Mouse (Mus musculus) ovary, adult 2 months (tissue): ENCODE measurements around the gene Map1a. TPM values are rescaled to one million over a fixed set of nuclear protein-coding genes. Genes with fewer than 3 reads are reported as not detected.

Experiments used
- polyA plus RNA-seq: library from polyadenylated mRNA; depleted of rRNA; stranded (reverse); fragments of >200 nt; gene quantifications from 2 replicates; pipeline ENCODE4 v1.2.3, GENCODE M21; 2012; rRNA removed

The Map1a gene
- polyA plus RNA-seq = 10.2 and 12.5 TPM in 2 replicates

DNA sequence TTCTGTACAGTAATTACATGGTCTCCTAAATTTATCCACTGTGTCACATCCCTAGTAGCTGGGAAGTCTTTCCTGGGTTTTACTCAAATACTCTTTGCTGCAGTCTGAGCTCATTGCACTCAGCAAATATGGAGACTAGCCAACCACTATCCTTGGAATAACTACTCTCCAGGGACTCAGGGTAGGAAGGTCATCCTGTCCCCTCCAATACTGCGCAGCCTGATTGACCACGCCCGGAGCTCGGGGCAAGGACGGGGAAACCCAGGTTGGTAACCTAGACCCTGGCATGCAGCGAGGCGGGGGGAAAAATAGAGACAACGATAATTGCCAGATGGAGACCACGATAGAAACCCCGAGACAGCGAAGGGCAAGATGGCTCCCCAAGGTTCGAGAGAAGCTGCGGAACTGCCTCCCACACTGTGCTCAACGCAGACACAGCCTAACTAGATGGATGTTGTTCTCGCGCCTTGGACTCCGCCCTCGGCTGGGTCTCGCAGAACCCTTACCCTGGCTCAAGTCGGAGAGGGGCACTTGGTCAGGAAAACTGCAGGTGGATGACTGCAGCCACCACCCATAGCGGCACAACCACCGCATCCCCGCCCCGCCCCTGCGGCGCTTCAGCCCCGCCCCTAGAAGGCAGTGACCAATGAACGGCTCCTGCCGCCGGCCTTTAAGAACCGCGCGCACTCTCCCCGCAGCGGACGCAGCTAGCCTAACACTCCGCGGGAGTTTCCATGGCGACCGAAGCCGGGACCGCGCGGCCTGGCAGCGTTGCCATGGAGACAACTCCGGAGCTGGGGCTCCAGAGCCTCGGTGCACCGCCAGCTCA is at the start of gene Map1a:
TSS of gene Map1a (plus strand) at position 700 of the 829 bp plus-strand sequence.

DNA sequence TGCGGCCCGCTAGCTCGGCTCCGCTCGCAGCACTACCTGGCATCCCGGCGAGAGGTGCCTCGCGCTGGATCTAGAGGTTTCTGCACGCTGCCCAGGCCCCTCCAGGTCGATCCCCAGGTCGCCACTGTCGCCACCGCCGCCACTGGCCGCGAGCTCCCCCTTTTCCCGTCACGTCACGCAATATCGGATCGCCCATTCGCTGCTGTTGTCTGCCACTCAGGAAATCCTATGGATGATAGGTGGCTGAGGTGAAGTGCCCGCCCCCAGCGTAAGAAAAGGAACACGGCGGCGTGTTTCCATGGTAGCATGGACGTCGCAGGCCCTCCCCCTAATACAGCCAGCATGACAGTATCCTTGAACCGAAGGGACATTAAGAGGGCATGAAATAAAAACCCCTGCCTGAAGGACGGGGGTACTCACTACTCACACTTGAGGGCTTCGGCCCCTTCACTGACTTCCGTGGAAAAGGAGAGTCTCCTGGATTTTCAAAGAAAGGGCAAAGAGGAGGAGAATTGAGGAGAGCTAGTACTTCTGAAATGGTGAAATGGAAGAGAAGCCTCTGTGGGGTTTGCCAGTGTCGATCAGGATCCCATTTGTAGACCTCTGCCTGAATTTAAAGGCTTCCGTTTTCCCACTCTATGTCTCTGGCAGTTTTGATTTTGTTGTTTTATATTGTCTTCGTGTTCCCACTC is 18.0 kb upstream of the Map1a start, which contains the start of gene Trp53bp1:
TSS of gene Trp53bp1 (minus strand) at position 172 of the 692 bp plus-strand sequence.

DNA sequence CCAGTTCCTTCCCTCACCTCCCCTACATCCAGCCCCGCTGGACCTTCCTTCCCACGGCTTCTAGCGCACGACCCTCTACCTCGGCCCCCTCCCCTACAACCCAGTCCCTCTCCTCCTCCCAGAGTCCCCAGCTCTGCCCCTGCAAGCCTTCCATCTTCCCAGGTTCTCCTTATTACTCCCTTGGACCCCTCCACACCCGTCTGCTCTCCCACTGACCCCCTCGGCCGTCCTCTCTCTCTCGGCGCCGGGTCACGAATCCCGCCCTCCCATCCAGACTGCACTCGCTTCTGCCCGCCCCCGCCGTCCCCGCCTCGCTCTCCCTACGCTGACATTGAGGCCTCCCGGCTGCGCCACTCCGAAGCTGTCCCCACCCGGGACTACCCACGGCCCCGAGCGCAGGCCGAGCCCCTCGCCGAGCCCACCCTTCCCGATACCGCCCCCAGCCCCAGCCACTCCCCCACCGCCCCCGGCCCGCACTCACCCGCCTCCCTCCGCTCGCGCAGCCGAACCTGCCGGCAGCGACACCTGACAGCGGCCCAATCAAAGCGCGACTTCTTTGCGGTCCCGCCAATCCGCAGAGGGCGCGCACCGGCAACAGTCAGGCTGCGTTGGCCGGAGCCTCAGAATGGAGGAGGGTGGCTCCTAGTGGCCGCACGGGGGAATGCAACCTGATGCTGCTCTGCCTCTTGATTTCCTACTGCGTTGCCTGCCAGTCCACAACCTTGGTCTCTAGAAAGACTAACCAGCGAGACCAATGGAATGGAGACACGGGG is 65.6 kb downstream of the Map1a start, which contains the start of gene Ppip5k1:
TSS of gene Ppip5k1 (minus strand) at position 577 of the 773 bp plus-strand sequence.

DNA sequence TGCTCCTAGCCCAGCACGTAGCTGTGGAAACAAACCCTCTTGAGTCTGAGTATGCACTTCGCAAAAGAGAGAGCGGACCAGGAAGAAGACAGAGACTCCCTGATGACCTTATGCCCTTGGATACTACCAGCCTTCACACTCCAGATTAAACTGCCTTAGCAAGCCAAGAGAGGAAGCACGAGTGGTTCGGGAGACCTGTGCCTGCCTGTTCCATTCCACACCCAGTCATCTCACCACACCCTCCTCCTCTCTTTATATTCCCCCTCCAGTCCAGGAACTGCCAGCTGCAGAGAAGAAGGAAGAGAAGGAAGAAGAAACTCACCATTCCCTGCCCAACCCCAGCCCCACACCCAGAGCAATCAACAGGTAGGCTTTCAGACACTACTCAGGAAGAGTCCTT is 68.1 kb downstream of the Map1a start, which contains the start of gene Ckmt1:
TSS of gene Ckmt1 (plus strand) at position 221 of the 400 bp plus-strand sequence.

Other genes starting within 250 kb of the Map1a start
- gene Tgm5, start 203.8 kb upstream of the Map1a start, polyA plus RNA-seq = 0.05 TPM in 1 of 2 replicates, not detected in the other
- 0.12 TPM in 1 of 2 replicates, not detected in the other for gene Tgm7, start 179.8 kb upstream of the Map1a start, polyA plus RNA-seq
- gene Adal, start 149.2 kb upstream of the Map1a start, polyA plus RNA-seq = 3.1 and 8.3 TPM in 2 replicates
- gene Lcmt2, start 148.9 kb upstream of the Map1a start, polyA plus RNA-seq = 14.1 and 18.8 TPM in 2 replicates
- gene Tubgcp4, start 118.9 kb upstream of the Map1a start, polyA plus RNA-seq = 33.2 and 35.6 TPM in 2 replicates
- 2.4 and 3.1 TPM in 2 replicates for gene Zscan29, start 118.5 kb upstream of the Map1a start, polyA plus RNA-seq
- 56.6 and 57.0 TPM in 2 replicates for gene Trp53bp1, start 18.2 kb upstream of the Map1a start, polyA plus RNA-seq
- 25.1 and 26.8 TPM in 2 replicates for gene Ppip5k1, start 65.8 kb downstream of the Map1a start, polyA plus RNA-seq
- 16.1 and 24.9 TPM in 2 replicates for gene Ckmt1, start 68.1 kb downstream of the Map1a start, polyA plus RNA-seq
- 0.59 and 0.79 TPM in 2 replicates for gene Strc, start 97.6 kb downstream of the Map1a start, polyA plus RNA-seq
- 2,081 and 3,481 TPM in 2 replicates for gene Pdia3, start 124.2 kb downstream of the Map1a start, polyA plus RNA-seq
- 1.1 and 1.7 TPM in 2 replicates for gene Catsper2, start 124.2 kb downstream of the Map1a start, polyA plus RNA-seq
- 0.97 and 1.2 TPM in 2 replicates for gene Ell3, start 154.7 kb downstream of the Map1a start, polyA plus RNA-seq
- gene Serf2, start 159.6 kb downstream of the Map1a start, polyA plus RNA-seq = 278 and 415 TPM in 2 replicates
- gene Hypk, start 163.7 kb downstream of the Map1a start, polyA plus RNA-seq = 6.4 and 7.2 TPM in 2 replicates
- 0.63 and 0.77 TPM in 2 replicates for gene Serinc4, start 167.2 kb downstream of the Map1a start, polyA plus RNA-seq
- 1.2 and 1.6 TPM in 2 replicates for gene Mfap1b, start 184.5 kb downstream of the Map1a start, polyA plus RNA-seq
- gene Mfap1a, start 217.1 kb downstream of the Map1a start, polyA plus RNA-seq = 0.75 and 1.0 TPM in 2 replicates
- gene Wdr76, start 217.1 kb downstream of the Map1a start, polyA plus RNA-seq = 2.4 and 3.5 TPM in 2 replicates